Mouse (Mus musculus) adrenal gland (tissue): ENCODE measurements around the gene Efcab2.

Source experiments
- intact Hi-C: fragments of 180-260 bp; cut with DNase I; formaldehyde crosslinking; loops from one replicate; pipeline ENCODE4 v1.15.1; 2025

Gene Efcab2

GRCm38 (mm10) chr1:178467594-178467993 is 61.7 kb downstream of the Efcab2 start:
- intact Hi-C loops: loop anchor here (10.0 kb wide), 1 partner anchor 523 kb away; no protein-coding TSS in a partner anchor

- intact Hi-C loops: loop anchor here (10.0 kb wide), 1 partner anchor 523 kb away; no protein-coding TSS in a partner anchor
These were observed 62.4 kb downstream of the Efcab2 start for GRCm38 (mm10) chr1:178468280-178468679.

- intact Hi-C loops: no loop called here
These were observed 78.0 kb downstream of the Efcab2 start for GRCm38 (mm10) chr1:178483854-178484253.

- intact Hi-C loops: no loop called here
These were observed 79.4 kb downstream of the Efcab2 start for GRCm38 (mm10) chr1:178485138-178485867.

- intact Hi-C loops: no loop called here
These were observed 80.0 kb downstream of the Efcab2 start for GRCm38 (mm10) chr1:178485868-178486220.

GRCm38 (mm10) chr1:178486828-178487227 is 80.9 kb downstream of the Efcab2 start:
- intact Hi-C loops: no loop called here

GRCm38 (mm10) chr1:178489127-178489526 is 83.2 kb downstream of the Efcab2 start:
- intact Hi-C loops: no loop called here

GRCm38 (mm10) chr1:178491733-178492132 is 85.8 kb downstream of the Efcab2 start:
- intact Hi-C loops: no loop called here

GRCm38 (mm10) chr1:178492493-178492892 is 86.6 kb downstream of the Efcab2 start:
- intact Hi-C loops: no loop called here

- intact Hi-C loops: no loop called here
These were observed 90.3 kb downstream of the Efcab2 start for GRCm38 (mm10) chr1:178496186-178496585.

GRCm38 (mm10) chr1:178496841-178497240 is 91.0 kb downstream of the Efcab2 start:
- intact Hi-C loops: no loop called here

GRCm38 (mm10) chr1:178506938-178507337 is 101.1 kb downstream of the Efcab2 start:
- intact Hi-C loops: no loop called here

- intact Hi-C loops: no loop called here
These were observed 106.6 kb downstream of the Efcab2 start for GRCm38 (mm10) chr1:178512323-178513031.

GRCm38 (mm10) chr1:178513954-178514353 is 108.1 kb downstream of the Efcab2 start:
- intact Hi-C loops: no loop called here

GRCm38 (mm10) chr1:178515839-178516238 is 110.0 kb downstream of the Efcab2 start:
- intact Hi-C loops: no loop called here

- intact Hi-C loops: no loop called here
These were observed 116.5 kb downstream of the Efcab2 start for GRCm38 (mm10) chr1:178522389-178522788.

GRCm38 (mm10) chr1:178523152-178523551 is 117.3 kb downstream of the Efcab2 start:
- intact Hi-C loops: no loop called here

- intact Hi-C loops: loop anchor here (1.0 to 2.0 kb wide), 2 partner anchors 615 to 704 kb away; no protein-coding TSS in a partner anchor
These were observed 121.3 kb downstream of the Efcab2 start for GRCm38 (mm10) chr1:178527185-178527546.

GRCm38 (mm10) chr1:178527547-178528361 is 121.9 kb downstream of the Efcab2 start:
- intact Hi-C loops: loop anchor here (1.0 to 2.0 kb wide), 3 partner anchors 615 to 949 kb away; no protein-coding TSS in a partner anchor

GRCm38 (mm10) chr1:178528431-178529351 is 122.8 kb downstream of the Efcab2 start, which contains the start of gene Kif26b:
Kif26b (plus strand) TSS chr1:178529125.
- intact Hi-C loops: loop anchor here (2.0 kb wide), 1 partner anchor 948 kb away; no protein-coding TSS in a partner anchor
